Mouse (Mus musculus) layer of hippocampus, adult 2 months (tissue): ENCODE results near the gene Gclc. TPM values are rescaled to one million over a fixed set of nuclear protein-coding genes. Genes with fewer than 3 reads are reported as not detected.
"Not testable (repeated sequence)": the region's sequence is repeated elsewhere in the genome, so short reads cannot be mapped to it uniquely, and the experiment has no call there.

Source experiments
- DNase-seq, 2 experiments: peaks; one replicate each; pipeline ENCODE4 v3.0.0; 2022; ENCODE audit warnings: low spot score in 2 of 2
- H3K27ac ChIP-seq: fragments of 200-600 bp; 2 replicates; pipeline ENCODE4 v1.8.1; 2022
- H3K4me3 ChIP-seq: fragments of 200-600 bp; 2 replicates; pipeline ENCODE4 v1.8.1; 2022; ENCODE audit warnings: mild to moderate bottlenecking
- CTCF ChIP-seq: fragments of 200-600 bp; conservative IDR thresholded peaks from 2 replicates; pipeline ENCODE4 v1.8.1; 2022; ENCODE audit warnings: antibody characterized with exemption, mild to moderate bottlenecking, moderate library complexity
- total RNA-seq, 2 experiments: library from RNA; stranded (reverse); gene quantifications; 2 replicates each; pipeline ENCODE4 v1.2.3; 2021

The Gclc gene
- total RNA-seq, 2 experiments from 2014 or later = 45.3 to 46.2 TPM

DNA sequence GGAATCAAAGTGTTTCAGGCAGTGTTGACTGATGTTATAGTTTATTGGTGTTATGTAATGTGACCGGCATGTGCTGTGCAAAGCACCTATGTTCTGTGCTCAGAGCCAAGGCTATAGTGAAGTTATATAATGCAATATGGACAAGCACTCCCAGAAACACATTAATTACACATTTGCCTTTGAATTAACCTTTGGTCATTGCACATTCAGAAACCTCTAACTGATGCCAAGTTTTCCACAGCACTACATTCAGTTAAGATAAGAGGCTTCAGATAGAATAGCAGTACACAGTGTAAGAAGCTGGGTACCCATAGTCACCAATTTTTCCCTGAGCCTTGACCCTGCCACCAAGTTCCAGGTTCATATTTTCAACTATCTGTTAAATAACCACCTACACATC is 32.0 kb upstream of the Gclc start:
- no peak for DNase-seq
- Histone ChIP-seq H3K27ac (no peak overlapping the region), H3K4me3 (no peak overlapping the region)
- TF ChIP-seq CTCF = no peak

DNA sequence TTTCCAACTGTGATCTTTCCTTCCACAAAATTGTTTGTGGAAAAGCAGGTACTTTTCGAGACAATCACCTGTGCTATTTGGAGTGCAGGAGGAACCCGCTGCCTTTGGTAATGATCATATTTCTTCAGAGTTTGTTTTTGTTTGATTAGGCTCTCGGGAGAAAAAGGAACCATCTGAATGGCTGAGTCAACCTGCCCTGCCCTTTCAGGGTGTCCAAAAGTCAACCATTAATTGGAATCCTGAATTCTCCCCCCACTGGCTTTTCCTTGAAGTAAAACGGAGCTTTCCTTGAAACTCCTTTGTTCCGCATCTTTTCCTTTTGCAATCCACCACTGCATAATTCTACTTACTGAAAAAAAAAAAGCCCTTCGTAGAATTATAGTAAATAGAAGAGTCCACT is 30.1 kb upstream of the Gclc start:
- no peak overlapping the region for H3K27ac ChIP-seq
- no peak overlapping the region for H3K4me3 ChIP-seq
- DNase-seq = no peak
- no peak for TF ChIP-seq CTCF

DNA sequence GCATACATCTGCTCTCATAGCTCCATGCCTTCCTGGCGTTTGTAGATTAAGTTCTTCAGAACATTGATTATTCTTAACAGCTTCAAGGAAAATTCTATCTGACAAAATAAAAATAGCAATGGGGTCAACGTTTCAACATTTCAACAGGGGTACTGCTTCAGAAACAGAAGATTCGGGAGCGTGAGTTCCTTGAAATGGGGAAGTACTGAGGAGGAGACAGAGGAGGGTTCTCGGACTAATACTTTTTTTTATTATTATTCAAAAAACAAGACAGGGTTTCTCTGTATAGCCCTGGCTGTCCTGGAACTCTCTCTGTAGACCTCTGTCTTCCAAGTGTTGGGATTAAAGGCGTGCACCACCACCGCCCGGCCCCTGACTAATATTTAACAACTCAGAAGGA is 28.9 kb upstream of the Gclc start:
- TF ChIP-seq CTCF = no peak
- Histone ChIP-seq H3K4me3 (no peak overlapping the region), H3K27ac (no peak overlapping the region)
- no peak for DNase-seq

DNA sequence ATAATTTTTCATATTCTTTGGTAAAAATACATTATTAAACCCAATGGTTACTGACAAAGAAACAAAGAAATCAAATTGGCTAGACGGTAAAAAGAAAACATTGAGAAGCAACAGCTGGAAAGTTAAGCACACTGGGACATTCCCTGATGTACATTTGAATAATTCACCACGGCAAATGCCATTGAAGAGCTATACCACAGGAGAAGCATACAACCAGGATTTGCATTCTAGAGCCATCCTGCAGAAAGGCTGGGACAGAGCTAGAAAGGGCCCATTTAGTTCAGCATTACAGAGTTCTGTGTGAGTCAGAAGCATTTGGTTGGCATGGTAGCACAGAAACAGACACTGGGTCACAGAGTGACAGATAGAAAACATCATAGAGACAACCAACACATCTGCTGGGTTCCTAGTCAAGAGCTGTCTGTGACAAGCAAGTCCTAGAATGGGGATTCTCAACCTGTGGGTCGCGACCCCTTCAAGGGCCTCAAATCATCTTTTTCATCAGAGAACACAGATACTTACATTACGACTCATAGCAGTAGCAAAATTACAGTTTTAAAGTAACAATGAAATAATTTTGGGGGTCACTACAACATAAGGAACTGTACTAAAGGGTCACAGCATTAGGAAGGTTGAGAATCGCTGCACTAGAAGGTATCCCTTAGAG is 28.2 kb upstream of the Gclc start:
- Histone ChIP-seq H3K4me3 (no peak overlapping the region), H3K27ac (no peak overlapping the region)
- no peak for TF ChIP-seq CTCF
- DNase-seq = no peak

DNA sequence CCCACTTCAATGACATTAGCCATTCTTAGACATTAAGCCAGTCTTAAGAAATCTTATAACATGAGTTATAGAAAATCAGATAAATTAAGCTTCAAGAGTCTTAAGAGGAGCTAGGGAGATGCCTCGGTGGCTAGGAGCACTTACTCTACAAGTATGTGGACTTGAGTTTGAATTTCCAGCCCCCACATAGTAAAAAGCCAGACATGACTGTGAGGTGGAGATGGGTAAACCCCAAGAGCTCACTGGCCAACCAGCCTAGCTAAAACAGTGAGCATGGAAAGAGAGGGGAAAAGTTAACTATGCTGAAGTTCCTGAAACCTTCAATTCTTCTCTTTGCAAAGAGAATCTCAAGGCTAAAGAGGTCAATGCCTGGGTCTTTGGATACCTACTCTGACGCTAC is 27.3 kb upstream of the Gclc start:
- Histone ChIP-seq H3K4me3 (no peak overlapping the region), H3K27ac (no peak overlapping the region)
- no peak for TF ChIP-seq CTCF
- DNase-seq = no peak

DNA sequence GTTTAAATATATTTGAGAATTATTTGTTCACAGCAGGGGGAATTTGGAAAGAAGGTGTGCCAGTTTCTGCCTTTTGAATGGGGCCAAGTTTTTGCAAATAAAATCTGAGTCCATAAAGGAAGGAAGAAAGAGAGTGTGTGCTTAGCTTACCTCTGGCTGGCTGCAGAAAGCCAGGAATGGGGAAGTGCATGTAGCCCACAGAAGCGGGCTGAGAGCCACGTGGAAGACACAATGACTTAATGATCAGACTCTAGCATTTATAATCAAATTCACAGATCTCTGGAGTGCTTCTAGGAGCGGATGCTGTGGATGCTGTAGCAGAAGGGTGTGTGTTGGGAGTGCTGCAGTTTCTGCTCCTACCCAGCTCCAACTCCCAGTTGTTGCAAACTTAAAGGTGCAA is 22.3 kb upstream of the Gclc start:
- Histone ChIP-seq H3K4me3 (no peak overlapping the region), H3K27ac (no peak overlapping the region)
- no peak for DNase-seq
- TF ChIP-seq CTCF = no peak

DNA sequence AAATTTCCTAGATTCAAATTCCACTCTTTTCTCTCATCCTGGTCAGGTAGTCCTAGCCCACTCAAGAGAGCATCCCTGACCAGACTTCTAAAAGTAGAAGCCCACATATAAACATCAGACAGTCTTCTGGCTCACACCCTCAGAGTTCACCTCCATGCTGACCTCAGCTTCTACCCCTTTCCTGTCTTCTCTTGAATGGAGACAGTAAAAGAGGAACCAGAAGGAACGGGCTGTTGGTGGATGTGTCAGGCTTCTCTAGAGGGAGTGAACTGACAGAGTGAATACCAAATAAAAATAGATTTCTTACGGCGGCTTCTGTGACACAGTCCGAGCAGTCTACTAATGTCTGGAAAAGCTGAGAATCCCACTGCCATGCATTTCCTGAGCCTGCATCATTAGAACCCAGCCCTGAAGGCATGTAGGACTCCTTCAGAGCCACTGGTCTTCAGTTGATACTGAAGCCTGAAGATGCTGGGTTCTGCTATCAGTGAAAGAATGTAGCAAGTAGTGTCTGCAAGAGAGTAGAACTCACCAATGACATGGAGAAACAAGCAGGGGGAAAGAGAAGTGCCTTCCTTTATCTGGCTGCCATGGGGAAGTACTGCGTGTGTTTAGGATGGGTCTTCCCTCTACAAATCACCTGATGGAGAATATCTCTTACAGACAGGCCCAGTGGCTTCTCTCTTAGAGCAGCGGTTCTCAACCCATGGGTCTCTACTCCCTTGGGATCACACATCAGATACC is 16.9 kb upstream of the Gclc start:
- peak overlapping the region; percentile 14; the same call in 1 of the 2 replicates for H3K27ac ChIP-seq
- no peak overlapping the region for H3K4me3 ChIP-seq
- peak in 1 of 2 experiments; percentile 7 for DNase-seq
- no peak for TF ChIP-seq CTCF

DNA sequence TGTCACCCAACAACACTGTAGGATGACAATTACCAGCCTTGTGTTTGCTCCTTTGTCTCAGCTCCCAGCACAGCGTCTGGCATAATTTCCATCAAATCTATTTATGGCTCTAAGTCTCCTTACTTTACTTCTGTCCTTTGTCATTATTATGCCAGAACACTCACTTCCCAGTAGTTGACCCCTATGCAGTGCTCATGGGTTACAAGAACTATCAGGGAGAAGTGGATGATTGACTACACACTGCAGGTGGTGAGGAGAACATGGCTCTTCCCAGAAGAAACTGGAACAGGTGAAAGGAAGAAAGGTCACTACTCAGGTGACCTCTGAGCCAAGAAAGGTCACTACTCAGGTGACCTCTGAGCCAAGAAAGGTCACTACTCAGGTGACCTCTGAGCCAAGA is 12.9 kb upstream of the Gclc start:
- no peak overlapping the region for H3K27ac ChIP-seq
- no peak for DNase-seq
- no peak overlapping the region for H3K4me3 ChIP-seq
- no peak for TF ChIP-seq CTCF

DNA sequence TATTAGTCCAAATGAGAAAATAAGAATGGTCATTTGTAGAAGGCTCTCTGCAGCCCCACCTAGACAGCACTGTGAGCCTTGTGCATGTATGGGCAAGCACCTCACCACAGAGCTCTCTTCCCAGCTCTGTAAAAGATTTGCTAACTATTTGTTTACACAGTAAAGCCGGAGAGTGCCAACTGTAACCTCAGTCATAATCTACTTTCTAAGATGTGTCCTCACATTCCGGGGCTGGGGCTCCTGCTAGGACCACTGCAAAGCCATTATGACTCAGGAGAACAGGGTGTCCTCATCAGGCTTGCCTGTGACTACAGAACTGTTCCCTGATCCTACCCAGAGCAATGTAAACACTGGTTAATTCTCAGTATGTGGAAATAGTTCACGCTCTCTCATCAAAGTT is 9.5 kb upstream of the Gclc start:
- H3K4me3 ChIP-seq = no peak overlapping the region
- H3K27ac ChIP-seq = no peak overlapping the region
- DNase-seq = no peak
- TF ChIP-seq CTCF = no peak

DNA sequence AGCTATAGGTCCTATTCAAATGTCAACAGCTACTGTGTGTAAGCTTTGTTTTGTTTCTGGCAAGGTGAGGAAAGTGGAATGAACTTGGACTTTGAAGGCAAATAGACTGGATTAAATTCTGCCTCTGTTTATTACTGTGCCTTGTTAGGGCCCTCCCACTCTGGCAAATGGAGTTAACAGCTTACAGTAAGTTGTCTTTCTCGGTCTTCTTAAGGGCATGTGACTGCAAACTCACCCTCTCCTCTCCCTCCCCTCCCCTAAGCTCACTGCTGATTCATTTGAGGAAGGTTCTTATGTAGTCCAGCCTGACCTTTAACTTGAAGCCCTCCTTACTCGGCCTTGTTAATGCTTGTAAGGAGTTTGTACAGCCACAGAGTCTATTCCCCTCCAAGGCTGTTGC is 8.0 kb upstream of the Gclc start:
- no peak for TF ChIP-seq CTCF
- no peak for DNase-seq
- H3K27ac ChIP-seq = no peak overlapping the region

DNA sequence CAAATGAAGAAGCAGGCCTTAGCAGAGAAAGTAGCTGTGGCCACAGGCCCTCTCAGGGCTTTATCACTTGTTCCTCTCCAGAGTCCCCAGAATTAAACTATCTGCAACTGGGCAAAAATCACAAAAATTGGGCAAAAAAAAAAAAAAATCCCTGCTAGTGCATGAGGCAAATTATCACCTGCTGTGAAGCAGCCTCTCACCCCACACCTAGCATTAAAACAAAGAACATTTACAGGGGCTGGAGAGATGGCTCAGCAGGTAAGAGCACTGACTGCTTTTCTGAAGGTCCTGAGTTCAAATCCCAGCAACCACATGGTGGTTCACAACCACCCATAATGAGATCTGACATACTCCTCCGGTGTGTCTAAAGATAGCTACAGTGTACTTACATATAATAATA is 6.0 kb upstream of the Gclc start:
- not testable (repeated sequence) for DNase-seq, H3K4me3 ChIP-seq

More for the DNA sequence above, 8.0 kb upstream of the Gclc start:
- H3K4me3 ChIP-seq = no peak overlapping the region

DNA sequence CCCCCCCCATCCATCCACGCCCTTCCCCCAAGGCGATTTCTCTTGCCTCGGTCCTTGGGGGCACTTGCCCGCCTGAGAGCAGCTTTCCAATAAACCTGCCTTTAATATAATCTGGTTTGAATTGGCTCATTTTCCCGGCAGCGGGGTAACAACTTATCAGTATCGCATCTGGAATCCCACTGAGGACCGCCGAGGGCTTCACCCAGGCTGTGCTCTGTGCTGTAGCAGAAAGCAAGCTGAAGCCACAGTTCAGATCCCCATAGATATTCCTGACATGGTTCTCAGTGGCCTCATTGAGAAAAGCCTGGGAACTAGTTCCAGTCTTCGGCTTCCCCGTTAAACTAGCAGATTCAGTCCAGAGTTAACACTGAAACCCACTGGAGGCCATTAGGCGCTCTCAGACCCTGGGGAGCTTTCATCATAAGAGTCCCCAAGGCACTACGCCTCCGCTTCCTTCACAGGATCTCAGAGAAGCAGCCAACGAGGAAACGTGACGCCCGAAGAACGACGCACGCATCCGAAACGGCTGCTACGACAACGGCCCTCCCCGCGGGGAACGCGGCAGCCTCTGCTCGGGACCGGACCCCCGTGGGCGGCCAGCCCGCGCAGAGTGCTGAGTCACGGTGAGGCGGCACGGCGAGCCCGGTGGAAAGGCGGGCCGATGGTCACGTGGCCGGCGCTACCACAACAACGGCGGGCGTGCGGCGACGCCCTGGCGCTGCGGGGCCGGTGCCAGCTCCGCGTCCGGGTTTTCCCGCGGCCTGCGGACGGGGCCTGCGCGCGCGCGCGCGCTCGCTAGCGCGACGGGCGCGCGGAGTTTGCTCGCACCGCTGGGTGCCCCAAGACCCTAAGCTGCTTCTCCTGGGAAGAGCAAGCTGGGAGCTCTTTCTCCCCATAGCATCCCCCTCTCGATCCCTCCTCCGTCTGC is 3.9 kb upstream of the Gclc start:
- Histone ChIP-seq H3K27ac (peak overlapping the region; percentile 98), H3K4me3 (peak overlapping the region; percentile 68)
- DNase-seq = peak; percentile 95 to 96
- TF ChIP-seq CTCF = no peak

More for the DNA sequence above, 6.0 kb upstream of the Gclc start:
- H3K27ac ChIP-seq = not testable (repeated sequence)

DNA sequence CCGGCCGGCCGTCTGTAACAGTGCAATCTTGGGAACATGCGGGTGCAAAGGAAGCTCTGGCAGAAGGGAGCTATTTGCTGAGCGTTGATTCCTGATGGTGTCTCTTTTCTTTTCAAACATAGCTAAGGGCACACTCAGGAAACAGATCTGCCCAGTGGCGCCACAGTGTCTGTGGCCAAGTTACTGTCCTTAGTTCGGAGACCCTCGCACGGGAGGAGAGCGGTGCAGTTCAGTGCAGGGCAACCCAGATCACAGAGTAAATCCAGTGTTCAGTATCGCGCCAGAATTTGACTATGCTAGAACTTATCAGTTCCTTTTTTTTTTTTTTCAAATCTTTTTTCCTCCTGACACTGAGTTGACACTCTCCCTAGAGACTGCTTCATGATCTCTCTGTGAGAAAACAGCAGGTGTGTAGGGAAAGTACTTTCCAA is 3.2 kb upstream of the Gclc start:
- Histone ChIP-seq H3K4me3 (peak overlapping the region; percentile 68), H3K27ac (peak overlapping the region; percentile 98)
- DNase-seq = peak in 1 of 2 experiments; percentile 25
- TF ChIP-seq CTCF = no peak
